In genomic region chr5:140566271-140566670, GRCm38 (mm10) we compare ENCODE assay signal across 18 mouse cellular contexts. TPM values are rescaled to one million over a fixed set of nuclear protein-coding genes. Genes with fewer than 3 reads are reported as not detected.
A peak's percentile ranks its signal among the peaks of the same experiment; 100 is the strongest.
DNase-seq lines count a peak whose midpoint lies in the region; ATAC-seq and TF ChIP-seq lines count a peak whose summit lies in the region.
"Had no signal": no experiment of that assay in that cellular context is flagged by ENCODE, and none has a peak within 500 bp of the region (broad histone marks: within the 10 kb centered on the region; RNA-seq: fewer than 3 reads in every experiment).

No protein-coding gene starts in this region.

- H3K36me3 ChIP-seq in heart, embryonic 15.5 days, result no peaks in the 10 kb centered on the region
- no peaks in the 10 kb centered on the region for H3K36me3 ChIP-seq in neural tube, embryonic 14.5 days (ENCODE audit: control insufficient read depth, insufficient read depth, low read length)
- no peaks in the 10 kb centered on the region for H3K36me3 ChIP-seq in stomach, postnatal 0 days (ENCODE audit: control insufficient read depth, insufficient read depth, low read length)
- H3K36me3 ChIP-seq: G1E had no signal

- no peak for TF ChIP-seq CTCF in layer of hippocampus, adult 2 months (conservative IDR thresholded peaks at IDR 0.05)
- TF ChIP-seq CTCF in stomach, postnatal 0 days (IDR thresholded peaks at IDR 0.05; ENCODE audit: low read depth), result no peak

- H3K4me3 ChIP-seq in heart, embryonic 15.5 days, result no peak overlapping the region
- no peak overlapping the region for H3K4me3 ChIP-seq in layer of hippocampus, adult 2 months
- no peak overlapping the region for H3K4me3 ChIP-seq in neural tube, embryonic 14.5 days (ENCODE audit: low read depth, low read length)
- no peak overlapping the region for H3K4me3 ChIP-seq in stomach, postnatal 0 days (ENCODE audit: low read depth, low read length)

- no peak overlapping the region for H3K9ac ChIP-seq in heart, embryonic 15.5 days
- no peak overlapping the region for H3K9ac ChIP-seq in neural tube, embryonic 14.5 days (replicated peaks; ENCODE audit: low read depth, low read length)
- 0 out of 2 replicates have a peak overlapping the region, but pooled peaks have one; percentile 4 for H3K9ac ChIP-seq in stomach, postnatal 0 days (ENCODE audit: low read length)

- 74% methylated on average over 4 of the region's 4 CpGs for WGBS in heart, embryonic 15.5 days
- WGBS in neural tube, embryonic 14.5 days, result 80% methylated on average over 4 of the region's 4 CpGs
- 68% methylated on average over 4 of the region's 4 CpGs for WGBS in stomach, postnatal 0 days

- no peak for TF ChIP-seq EP300 in stomach, postnatal 0 days (optimal IDR thresholded peaks at IDR 0.05)

- peak overlapping the region; percentile 49; the same call in 1 of the 2 replicates for H3K27ac ChIP-seq in heart, embryonic 15.5 days
- H3K27ac ChIP-seq in layer of hippocampus, adult 2 months, result peak overlapping the region; percentile 73
- H3K27ac ChIP-seq in neural tube, embryonic 14.5 days (ENCODE audit: low read depth, low read length), result peak overlapping the region; percentile 10; the same call in 1 of the 2 replicates
- no peak overlapping the region; the same call in 1 of the 2 replicates for H3K27ac ChIP-seq in stomach, postnatal 0 days (replicated peaks)
- H3K27ac ChIP-seq: kidney, postnatal 0 days had no signal

- peaks cover 28% of the 10 kb centered on the region for H3K4me1 ChIP-seq in heart, embryonic 15.5 days (replicated peaks)
- peaks cover 3% of the 10 kb centered on the region; the same call in 1 of the 2 replicates for H3K4me1 ChIP-seq in neural tube, embryonic 14.5 days (ENCODE audit: control insufficient read depth, insufficient read depth, low read length)
- no peaks in the 10 kb centered on the region for H3K4me1 ChIP-seq in stomach, postnatal 0 days (replicated peaks; ENCODE audit: control insufficient read depth, insufficient read depth)

- no peak overlapping the region for H3K4me2 ChIP-seq in heart, embryonic 15.5 days
- H3K4me2 ChIP-seq in neural tube, embryonic 14.5 days (ENCODE audit: low read depth, low read length), result no peak overlapping the region
- H3K4me2 ChIP-seq in stomach, postnatal 0 days (replicated peaks; ENCODE audit: low read depth), result no peak overlapping the region

- ATAC-seq in heart, embryonic 15.5 days (replicated peaks; ENCODE audit: insufficient number of reproducible peaks, insufficient read depth, low FRiP score, low read depth), result no peak
- ATAC-seq in neural tube, embryonic 14.5 days (ENCODE audit: low read depth), result no peak
- no peak for ATAC-seq in stomach, postnatal 0 days (ENCODE audit: low FRiP score, low TSS enrichment)

- no peaks in the 10 kb centered on the region for H3K9me3 ChIP-seq in heart, embryonic 15.5 days (replicated peaks)
- no peaks in the 10 kb centered on the region for H3K9me3 ChIP-seq in neural tube, embryonic 14.5 days (ENCODE audit: control insufficient read depth, low read length)
- H3K9me3 ChIP-seq in stomach, postnatal 0 days (ENCODE audit: control insufficient read depth, low read length), result no peaks in the 10 kb centered on the region
- H3K9me3 ChIP-seq: G1E had no signal

- no peaks in the 10 kb centered on the region for H3K27me3 ChIP-seq in heart, embryonic 15.5 days
- no peaks in the 10 kb centered on the region for H3K27me3 ChIP-seq in neural tube, embryonic 14.5 days (ENCODE audit: control insufficient read depth, insufficient read depth, low read length)
- H3K27me3 ChIP-seq in stomach, postnatal 0 days (ENCODE audit: control insufficient read depth, insufficient read depth, low read length), result no peaks in the 10 kb centered on the region

- DNase-seq in heart, adult 18-20 months, result no peak
- no peak for DNase-seq in layer of hippocampus, adult 2 months (ENCODE audit: low spot score in 2 of 2)
- no peak for DNase-seq in layer of hippocampus, adult 18-20 months (ENCODE audit: low spot score in 2 of 2)
- no peak for DNase-seq in neural tube, embryonic 10.5 days (ENCODE audit: extremely low spot score, low spot score)
- no peak for DNase-seq in stomach, postnatal 0 days (ENCODE audit: low spot score)
- DNase-seq in retina, embryonic 14.5 days (ENCODE audit: low spot score), result no peak

RNA-seq across cellular contexts. Expression of gene Grifin, which starts 1.4 kb away (rescaled TPM):
- 1.1 TPM in 1 of 2 replicates, not detected in the other for polyA plus RNA-seq in heart, embryonic 15.5 days (2015; fragmentation: Nextera tagmentation; extraction: Ambion mirVana)
- not detected for total RNA-seq in heart, adult 18-20 months (2021)
- total RNA-seq in layer of hippocampus, adult 2 months (2021), result not detected
- total RNA-seq in layer of hippocampus, adult 18-20 months (2021), result not detected
- polyA plus RNA-seq in neural tube, embryonic 14.5 days (2014; fragmentation: Nextera tagmentation; extraction: Ambion mirVana), result not detected in 2 replicates
- 0.17 TPM in 2 replicates for polyA plus RNA-seq in stomach, postnatal 0 days (2015; fragmentation: Nextera tagmentation; extraction: Ambion mirVana)
- total RNA-seq: adrenal gland, postnatal 4 days; G1E; left cerebral cortex, postnatal 10 days had no signal
- polyA plus RNA-seq: embryonic facial prominence, embryonic 14.5 days; G1E; gonadal fat pad, adult 2 months; heart, postnatal 0 days; kidney, postnatal 0 days; lung, adult 2 months; neural tube, embryonic 11.5 days; urinary bladder, adult 2 months had no signal

RNA-seq across cellular contexts. Expression of gene Lfng, which starts 40.8 kb away (rescaled TPM):
- 5.0 and 7.9 TPM in 2 replicates for polyA plus RNA-seq in heart, embryonic 15.5 days (2015; fragmentation: Nextera tagmentation; extraction: Ambion mirVana)
- total RNA-seq in heart, adult 18-20 months (2021), result 1 to 10 TPM; 6.7 to 9.9 TPM
- total RNA-seq in layer of hippocampus, adult 2 months (2021), result 10 to 100 TPM; 23.9 to 24.8 TPM
- 10 to 100 TPM; 19.3 to 21.2 TPM for total RNA-seq in layer of hippocampus, adult 18-20 months (2021)
- polyA plus RNA-seq in neural tube, embryonic 14.5 days (2014; fragmentation: Nextera tagmentation; extraction: Ambion mirVana), result 17.7 and 18.2 TPM in 2 replicates
- 11.1 and 11.4 TPM in 2 replicates for polyA plus RNA-seq in stomach, postnatal 0 days (2015; fragmentation: Nextera tagmentation; extraction: Ambion mirVana)
